Mouse (Mus musculus) MEL (cell line): ENCODE data around the gene Ryr1. TPM values are rescaled to one million over a fixed set of nuclear protein-coding genes. Genes with fewer than 3 reads are reported as not detected.
A peak's percentile ranks its signal among the peaks of the same experiment; 100 is the strongest.

Experiments
- DNase-seq: peaks from one replicate; pipeline ENCODE4 v3.0.0; 2011; ENCODE audit warnings: low read depth, low spot score
- H3K27ac ChIP-seq: 2 replicates; pipeline ENCODE4 v1.5.1; 2012; ENCODE audit warnings: low read depth, mild to moderate bottlenecking, control low read depth, low read length, moderate library complexity; ENCODE audit not compliant: control insufficient read depth
- H3K27me3 ChIP-seq, 2 experiments: fragments of 150-350 bp in 1 of 2; sonication (generic) in 1 of 2; 2 replicates each; pipeline ENCODE4 v1.6.1; 2012; ENCODE audit warnings: low read length in 2 of 2, mild to moderate bottlenecking in 2 of 2, improper control_type of control experiment in 1 of 2, moderate library complexity in 1 of 2; ENCODE audit not compliant: insufficient read depth in 2 of 2, control insufficient read depth in 1 of 2
- H3K36me3 ChIP-seq, 2 experiments: 2 replicates each; pipeline ENCODE4 v1.6.1; 2012 to 2014; ENCODE audit warnings: low read length in 2 of 2, improper control_type of control experiment in 1 of 2, inconsistent platforms in 1 of 2, mild to moderate bottlenecking in 1 of 2; ENCODE audit not compliant: insufficient read depth in 2 of 2, control insufficient read depth in 1 of 2
- H3K4me1 ChIP-seq, 2 experiments: fragments of 150-350 bp in 1 of 2; sonication (generic) in 1 of 2; 2 replicates each; pipeline ENCODE4 v1.6.1; 2012; ENCODE audit warnings: low read length in 2 of 2, improper control_type of control experiment in 1 of 2, mild to moderate bottlenecking in 1 of 2; ENCODE audit not compliant: insufficient read depth in 2 of 2, control insufficient read depth in 1 of 2
- H3K4me3 ChIP-seq, 2 experiments: fragments of 150-350 bp in 1 of 2; sonication (generic) in 1 of 2; 2 replicates each; pipeline ENCODE4 v1.5.1; 2012; ENCODE audit warnings: low read depth in 2 of 2, low read length in 2 of 2, mild to moderate bottlenecking in 2 of 2, moderate library complexity in 2 of 2, control low read depth in 1 of 2, improper control_type of control experiment in 1 of 2; ENCODE audit not compliant: control insufficient read depth in 1 of 2, insufficient read depth in 1 of 2
- H3K79me2 ChIP-seq: 2 replicates; pipeline ENCODE4 v1.6.1; 2012; ENCODE audit warnings: mild to moderate bottlenecking, low read length, moderate library complexity; ENCODE audit not compliant: control insufficient read depth, poor library complexity, insufficient read depth
- H3K9ac ChIP-seq: 2 replicates; pipeline ENCODE4 v1.6.1; 2012; ENCODE audit warnings: low read depth, mild to moderate bottlenecking, control low read depth, low read length, moderate library complexity; ENCODE audit not compliant: control insufficient read depth, poor library complexity, severe bottlenecking
- H3K9me3 ChIP-seq: fragments of 150-350 bp; sonication (generic); replicated peaks from 2 replicates; pipeline ENCODE4 v1.6.1; 2012; ENCODE audit warnings: mild to moderate bottlenecking, low read length, improper control_type of control experiment, moderate library complexity; ENCODE audit not compliant: insufficient read depth
- BHLHE40 ChIP-seq: IDR thresholded peaks from 2 replicates; pipeline ENCODE4 v1.6.1; 2012; ENCODE audit warnings: low read depth, mild to moderate bottlenecking, inconsistent platforms, low read length, improper control_type of control experiment, borderline replicate concordance
- CHD2 ChIP-seq: IDR thresholded peaks from 2 replicates; pipeline ENCODE4 v1.6.1; 2011; ENCODE audit warnings: low read length, improper control_type of control experiment
- CTCF ChIP-seq, 3 experiments: IDR thresholded peaks in 2 of 3; conservative IDR thresholded peaks in 1 of 3; 2 replicates each; pipeline ENCODE4 v1.5.1; 2011 to 2012; ENCODE audit warnings: low read length in 3 of 3, low read depth in 2 of 3, mild to moderate bottlenecking in 2 of 3, improper control_type of control experiment in 1 of 3, inconsistent platforms in 1 of 3, mixed read lengths in 1 of 3, moderate library complexity in 1 of 3; ENCODE audit not compliant: control insufficient read depth in 1 of 3, insufficient read depth in 1 of 3, poor library complexity in 1 of 3, severe bottlenecking in 1 of 3
- E2F4 ChIP-seq: IDR thresholded peaks from 2 replicates; pipeline ENCODE4 v1.6.1; 2011; ENCODE audit warnings: low read depth, low read length, improper control_type of control experiment, borderline replicate concordance
- ELF1 ChIP-seq: IDR thresholded peaks from 2 replicates; pipeline ENCODE4 v1.6.1; 2014; ENCODE audit warnings: low read depth, mild to moderate bottlenecking, inconsistent platforms, low read length, improper control_type of control experiment, moderate library complexity
- EP300 ChIP-seq, 2 experiments: IDR thresholded peaks; 2 replicates each; pipeline ENCODE4 v1.6.1; 2011; ENCODE audit warnings: improper control_type of control experiment in 2 of 2, low read length in 2 of 2, low read depth in 1 of 2, mild to moderate bottlenecking in 1 of 2
- ETS1 ChIP-seq: IDR thresholded peaks from 2 replicates; pipeline ENCODE4 v1.6.1; 2012; ENCODE audit warnings: low read depth, mild to moderate bottlenecking, inconsistent platforms, low read length, improper control_type of control experiment, moderate library complexity
- GATA1 ChIP-seq: IDR thresholded peaks from 2 replicates; pipeline ENCODE4 v1.6.1; 2011; ENCODE audit warnings: low read depth, low read length, improper control_type of control experiment
- HCFC1 ChIP-seq: IDR thresholded peaks from 2 replicates; pipeline ENCODE4 v1.6.1; 2012; ENCODE audit warnings: low read depth, mild to moderate bottlenecking, inconsistent platforms, low read length, improper control_type of control experiment, moderate library complexity
- JUND ChIP-seq: IDR thresholded peaks from 2 replicates; pipeline ENCODE4 v1.6.1; 2011; ENCODE audit warnings: low read depth, mild to moderate bottlenecking, improper control_type of control experiment, low read length
- KAT2A ChIP-seq: conservative IDR thresholded peaks from 2 replicates; pipeline ENCODE4 v1.6.1; 2012; ENCODE audit warnings: low read depth, low read length, improper control_type of control experiment, inconsistent platforms
- MAFK ChIP-seq: IDR thresholded peaks from 2 replicates; pipeline ENCODE4 v1.6.1; 2011; ENCODE audit warnings: low read depth, mild to moderate bottlenecking, low read length, improper control_type of control experiment, borderline replicate concordance
- MAZ ChIP-seq: IDR thresholded peaks from 2 replicates; pipeline ENCODE4 v1.6.1; 2012; ENCODE audit warnings: low read depth, mild to moderate bottlenecking, inconsistent platforms, low read length, improper control_type of control experiment
- MEF2A ChIP-seq: IDR thresholded peaks from 2 replicates; pipeline ENCODE4 v1.6.1; 2014; ENCODE audit warnings: low read depth, mild to moderate bottlenecking, inconsistent platforms, low read length, improper control_type of control experiment; ENCODE audit not compliant: poor library complexity, insufficient replicate concordance, severe bottlenecking; ENCODE audit errors: extremely low read depth
- MXI1 ChIP-seq: IDR thresholded peaks from 2 replicates; pipeline ENCODE4 v1.6.1; 2011; ENCODE audit warnings: mild to moderate bottlenecking, low read depth, low read length, improper control_type of control experiment
- MYC ChIP-seq: IDR thresholded peaks from 2 replicates; pipeline ENCODE4 v1.6.1; 2011; ENCODE audit warnings: low read depth, mild to moderate bottlenecking, low read length, improper control_type of control experiment, moderate library complexity
- NRF1 ChIP-seq: IDR thresholded peaks from 2 replicates; pipeline ENCODE4 v1.6.1; 2014; ENCODE audit warnings: low read depth, mild to moderate bottlenecking, inconsistent platforms, low read length, improper control_type of control experiment, moderate library complexity; ENCODE audit not compliant: poor library complexity, insufficient read depth, severe bottlenecking
- POLR2A ChIP-seq, 2 experiments: IDR thresholded peaks; 2 replicates each; pipeline ENCODE4 v1.6.1; 2011 to 2012; ENCODE audit warnings: low read length in 2 of 2, mild to moderate bottlenecking in 2 of 2, control low read depth in 1 of 2, improper control_type of control experiment in 1 of 2, low read depth in 1 of 2, moderate library complexity in 1 of 2; ENCODE audit not compliant: control insufficient read depth in 1 of 2, insufficient read depth in 1 of 2, poor library complexity in 1 of 2
- POLR2AphosphoS2 ChIP-seq: IDR thresholded peaks from 2 replicates; pipeline ENCODE4 v1.6.1; 2011; ENCODE audit warnings: low read length, improper control_type of control experiment
- RAD21 ChIP-seq: IDR thresholded peaks from 2 replicates; pipeline ENCODE4 v1.6.1; 2011; ENCODE audit warnings: mild to moderate bottlenecking, low read depth, low read length, improper control_type of control experiment
- SIN3A ChIP-seq: IDR thresholded peaks from 2 replicates; pipeline ENCODE4 v1.6.1; 2012; ENCODE audit warnings: low read length, improper control_type of control experiment, inconsistent platforms
- SMC3 ChIP-seq: IDR thresholded peaks from 2 replicates; pipeline ENCODE4 v1.6.1; 2011; ENCODE audit warnings: low read depth, low read length, improper control_type of control experiment
- TAL1 ChIP-seq: IDR thresholded peaks from 2 replicates; pipeline ENCODE4 v1.6.1; 2012; ENCODE audit warnings: mild to moderate bottlenecking, inconsistent platforms, low read length, moderate library complexity, mixed read lengths
- TBP ChIP-seq: IDR thresholded peaks from 2 replicates; pipeline ENCODE4 v1.8.0; 2011; ENCODE audit warnings: low read depth, low read length, improper control_type of control experiment
- UBTF ChIP-seq: IDR thresholded peaks from 2 replicates; pipeline ENCODE4 v1.6.1; 2012; ENCODE audit warnings: low read depth, mild to moderate bottlenecking, inconsistent platforms, low read length, improper control_type of control experiment, moderate library complexity, borderline replicate concordance; ENCODE audit not compliant: insufficient read depth
- USF1 ChIP-seq: IDR thresholded peaks from 2 replicates; pipeline ENCODE4 v1.6.1; 2014; ENCODE audit warnings: low read depth, mild to moderate bottlenecking, inconsistent platforms, low read length, improper control_type of control experiment, moderate library complexity
- USF2 ChIP-seq, 2 experiments: IDR thresholded peaks; 2 replicates each; pipeline ENCODE4 v1.6.1; 2011 to 2012; ENCODE audit warnings: improper control_type of control experiment in 2 of 2, low read length in 2 of 2, borderline replicate concordance in 1 of 2, inconsistent platforms in 1 of 2, low read depth in 1 of 2, mild to moderate bottlenecking in 1 of 2; ENCODE audit not compliant: insufficient read depth in 1 of 2
- ZMIZ1 ChIP-seq: IDR thresholded peaks from 2 replicates; pipeline ENCODE4 v1.6.1; 2012; ENCODE audit warnings: low read depth, mild to moderate bottlenecking, inconsistent platforms, low read length, improper control_type of control experiment, moderate library complexity
- ZNF384 ChIP-seq: IDR thresholded peaks from 2 replicates; pipeline ENCODE4 v1.6.1; 2012; ENCODE audit warnings: low read depth, mild to moderate bottlenecking, inconsistent platforms, low read length, improper control_type of control experiment
- polyA plus RNA-seq, 2 experiments: library from polyadenylated mRNA; stranded (reverse) in 1 of 2; unstranded in 1 of 2; fragments of >175 nt in 1 of 2; fragments of >200 nt in 1 of 2; gene quantifications; 2 replicates each; pipeline versions ENCODE4 v1.2.1 to v1.2.4; 2012; ENCODE audit warnings: low replicate concordance in 2 of 2, low read depth in 1 of 2; ENCODE audit not compliant: insufficient read length in 2 of 2, insufficient read depth in 1 of 2, missing spikeins in 1 of 2
- total RNA-seq: library from RNA; depleted of rRNA; stranded (reverse); fragments of 300-350 nt; gene quantifications from 2 replicates; pipeline ENCODE4 v1.2.3, GENCODE M21; 2012

Ryr1 gene
- total and polyA plus RNA-seq, 3 experiments, result 0.27 to 0.54 TPM; not detected in 1

GRCm38 (mm10) chr7:29137429-29137828, 12.4 kb upstream of the Ryr1 start:
- Histone ChIP-seq H3K27ac (no peak overlapping the region), H3K27me3 (no peaks in the 10 kb centered on the region), H3K79me2 (no peaks in the 10 kb centered on the region), H3K9ac (no peak overlapping the region), H3K4me1 (peaks cover 3 to 9% of the 10 kb centered on the region in 2 experiments; a peak in 3 of 4 replicates), H3K36me3 (peaks cover 0 to 6% of the 10 kb centered on the region in 2 experiments; a peak in 2 of 4 replicates), H3K4me3 (no peak overlapping the region), H3K9me3 (no peaks in the 10 kb centered on the region)
- TF ChIP-seq MEF2A (no peak), JUND (no peak)
- no peak for DNase-seq

- H3K79me2 ChIP-seq, result no peaks in the 10 kb centered on the region
- H3K4me1 ChIP-seq, result peaks cover 3 to 9% of the 10 kb centered on the region in 2 experiments; a peak in 3 of 4 replicates
- H3K9ac ChIP-seq, result peak within 1 kb of the TSS; percentile 55
- peaks cover 0 to 6% of the 10 kb centered on the region in 2 experiments; a peak in 2 of 4 replicates for H3K36me3 ChIP-seq
- peak; percentile 88 for DNase-seq
- no peaks in the 10 kb centered on the region for H3K27me3 ChIP-seq
- no peaks in the 10 kb centered on the region for H3K9me3 ChIP-seq
- peak within 1 kb of the TSS; percentile 31; the same call in 1 of the 2 replicates for H3K27ac ChIP-seq
- H3K4me3 ChIP-seq, result peak within 1 kb of the TSS; percentile 38 to 44
- no peak for TF ChIP-seq TAL1
- no peak; the same call in 1 of the 2 replicates for TF ChIP-seq ETS1
- TF ChIP-seq SIN3A, result peak; percentile 58; the same call in 1 of the 2 replicates
- no peak for TF ChIP-seq USF1
- no peak for TF ChIP-seq ZNF384
- TF ChIP-seq RAD21, result no peak
- TF ChIP-seq CTCF (IDR thresholded peaks at IDR 0.05 in 2 of 3, conservative IDR thresholded peaks at IDR 0.05 in 1 of 3; ENCODE audit: control insufficient read depth in 1 of 3, insufficient read depth in 1 of 3, low read depth in 2 of 3, low read length in 3 of 3, poor library complexity in 1 of 3, severe bottlenecking in 1 of 3), result no peak
- TF ChIP-seq JUND, result no peak
- TF ChIP-seq CHD2, result peak; percentile 32; the same call in 1 of the 2 replicates
- TF ChIP-seq MYC, result no peak
- TF ChIP-seq UBTF, result no peak
- TF ChIP-seq MAFK, result no peak
- TF ChIP-seq HCFC1, result peak; percentile 52; the same call in 1 of the 2 replicates
- TF ChIP-seq EP300 (IDR thresholded peaks at IDR 0.05; ENCODE audit: low read depth in 1 of 2, low read length in 2 of 2), result peak; percentile 44 to 58; a peak in 3 of 4 replicates
- TF ChIP-seq E2F4, result no peak
- no peak for TF ChIP-seq KAT2A
- no peak for TF ChIP-seq NRF1
- TF ChIP-seq MXI1, result 0 out of 2 replicates have a peak, but pooled peaks have one; percentile 23
- TF ChIP-seq MAZ, result peak; percentile 58; the same call in 1 of the 2 replicates
- no peak for TF ChIP-seq TBP
- TF ChIP-seq MEF2A, result no peak
- TF ChIP-seq ZMIZ1, result no peak
- no peak for TF ChIP-seq POLR2A (IDR thresholded peaks at IDR 0.05; ENCODE audit: control insufficient read depth in 1 of 2, insufficient read depth in 1 of 2, low read depth in 1 of 2, low read length in 2 of 2, poor library complexity in 1 of 2)
- TF ChIP-seq GATA1, result peak; percentile 59; the same call in 1 of the 2 replicates
- TF ChIP-seq USF2 (IDR thresholded peaks at IDR 0.05; ENCODE audit: borderline replicate concordance in 1 of 2, insufficient read depth in 1 of 2, low read depth in 1 of 2, low read length in 2 of 2), result no peak
- no peak for TF ChIP-seq POLR2AphosphoS2
- no peak for TF ChIP-seq SMC3
- no peak for TF ChIP-seq ELF1
- 0 out of 2 replicates have a peak, but pooled peaks have one; percentile 48 for TF ChIP-seq BHLHE40
Observed at GRCm38 (mm10) chr7:29134693-29135386, 9.9 kb upstream of the Ryr1 start, which contains the start of gene Rasgrp4. TSS of gene Rasgrp4 (plus strand) at chr7:29134851.
